Mouse (Mus musculus): ENCODE measurements around the gene Hexim2. TPM values are rescaled to one million over a fixed set of nuclear protein-coding genes. Genes with fewer than 3 reads are reported as not detected.

Hexim2 gene
- polyA plus RNA-seq, 1 experiment from 2014 or later = 8.4 TPM

- Histone ChIP-seq H3K4me2 (peak overlapping the region; percentile 73), H3K4me1 (replicated peaks) (peaks cover 36% of the 10 kb centered on the region), H3K9ac (peak overlapping the region; percentile 99), H3K9me3 (replicated peaks) (no peaks in the 10 kb centered on the region), H3K4me3 (peak overlapping the region; percentile 82), H3K27ac (ENCODE audit: poor library complexity, severe bottlenecking) (peak overlapping the region; percentile 99), H3K27me3 (replicated peaks) (no peaks in the 10 kb centered on the region), H3K36me3 (0 out of 2 replicates have a peak, but pooled peaks cover 3% of the 10 kb centered on the region)
- peak; percentile 93 for ATAC-seq (ENCODE audit: insufficient number of reproducible peaks, low FRiP score)
- under 1% methylated on average over 57 of the region's 58 CpGs for WGBS
Observed at GRCm38 (mm10) chr11:103132576-103133455, 587 bp downstream of the Hexim2 start.

GRCm38 (mm10) chr11:103133456-103134185 lies 1.4 kb downstream of the Hexim2 start:
- no peaks in the 10 kb centered on the region for H3K27me3 ChIP-seq (replicated peaks)
- peak overlapping the region; percentile 62 for H3K9ac ChIP-seq
- H3K27ac ChIP-seq (ENCODE audit: poor library complexity, severe bottlenecking) = peak overlapping the region; percentile 85
- 49% methylated on average over 6 of the region's 6 CpGs for WGBS
- no peaks in the 10 kb centered on the region for H3K9me3 ChIP-seq (replicated peaks)
- H3K36me3 ChIP-seq = peaks cover 6% of the 10 kb centered on the region
- H3K4me1 ChIP-seq (replicated peaks) = peaks cover 36% of the 10 kb centered on the region
- no peak for ATAC-seq (ENCODE audit: insufficient number of reproducible peaks, low FRiP score)
- H3K4me2 ChIP-seq = peak overlapping the region; percentile 64
- H3K4me3 ChIP-seq = peak overlapping the region; percentile 33

- Histone ChIP-seq H3K4me2 (peak overlapping the region; percentile 32; the same call in 1 of the 2 replicates), H3K4me1 (replicated peaks) (peaks cover 36% of the 10 kb centered on the region), H3K27me3 (replicated peaks) (no peaks in the 10 kb centered on the region), H3K36me3 (peaks cover 12% of the 10 kb centered on the region), H3K9me3 (replicated peaks) (no peaks in the 10 kb centered on the region), H3K9ac (0 out of 2 replicates have a peak overlapping the region, but pooled peaks have one; percentile 24), H3K27ac (ENCODE audit: poor library complexity, severe bottlenecking) (peak overlapping the region; percentile 85; the same call in 1 of the 2 replicates), H3K4me3 (no peak overlapping the region)
- 76% methylated on average over 3 of the region's 3 CpGs for WGBS
- ATAC-seq (ENCODE audit: insufficient number of reproducible peaks, low FRiP score) = no peak
Observed at GRCm38 (mm10) chr11:103134221-103134620, 2.0 kb downstream of the Hexim2 start.

- ATAC-seq (ENCODE audit: insufficient number of reproducible peaks, low FRiP score) = no peak
- peaks cover 35% of the 10 kb centered on the region for H3K4me1 ChIP-seq (replicated peaks)
- H3K9me3 ChIP-seq (replicated peaks) = no peaks in the 10 kb centered on the region
- no peak overlapping the region for H3K4me2 ChIP-seq
- H3K4me3 ChIP-seq = no peak overlapping the region
- no peak overlapping the region for H3K27ac ChIP-seq (ENCODE audit: poor library complexity, severe bottlenecking)
- H3K27me3 ChIP-seq (replicated peaks) = no peaks in the 10 kb centered on the region
- H3K36me3 ChIP-seq = peaks cover 14% of the 10 kb centered on the region
- WGBS = 65% methylated on average over 8 of the region's 8 CpGs
- H3K9ac ChIP-seq = 0 out of 2 replicates have a peak overlapping the region, but pooled peaks have one; percentile 7
Observed at GRCm38 (mm10) chr11:103136039-103136577, 3.9 kb downstream of the Hexim2 start.

- peaks cover 44% of the 10 kb centered on the region for H3K4me1 ChIP-seq (replicated peaks)
- no peaks in the 10 kb centered on the region for H3K9me3 ChIP-seq (replicated peaks)
- no peak overlapping the region for H3K4me2 ChIP-seq
- WGBS = 80% methylated on average over 14 of the region's 14 CpGs
- H3K36me3 ChIP-seq = peaks cover 14% of the 10 kb centered on the region
- no peak for ATAC-seq (ENCODE audit: insufficient number of reproducible peaks, low FRiP score)
- H3K27me3 ChIP-seq (replicated peaks) = no peaks in the 10 kb centered on the region
- H3K9ac ChIP-seq = no peak overlapping the region
- H3K4me3 ChIP-seq = no peak overlapping the region
- H3K27ac ChIP-seq (ENCODE audit: poor library complexity, severe bottlenecking) = peak overlapping the region; percentile 76
Observed at GRCm38 (mm10) chr11:103139951-103140762, 7.9 kb downstream of the Hexim2 start.

GRCm38 (mm10) chr11:103140763-103141100 lies 8.5 kb downstream of the Hexim2 start:
- H3K36me3 ChIP-seq = peaks cover 14% of the 10 kb centered on the region
- no peaks in the 10 kb centered on the region for H3K27me3 ChIP-seq (replicated peaks)
- H3K4me1 ChIP-seq (replicated peaks) = peaks cover 46% of the 10 kb centered on the region
- H3K27ac ChIP-seq (ENCODE audit: poor library complexity, severe bottlenecking) = peak overlapping the region; percentile 76
- 47% methylated on average over 6 of the region's 6 CpGs for WGBS
- no peaks in the 10 kb centered on the region for H3K9me3 ChIP-seq (replicated peaks)
- H3K4me2 ChIP-seq = no peak overlapping the region
- H3K4me3 ChIP-seq = no peak overlapping the region
- H3K9ac ChIP-seq = no peak overlapping the region
- ATAC-seq (ENCODE audit: insufficient number of reproducible peaks, low FRiP score) = no peak

GRCm38 (mm10) chr11:103141101-103141943 lies 9.1 kb downstream of the Hexim2 start:
- Histone ChIP-seq H3K4me1 (replicated peaks) (peaks cover 46% of the 10 kb centered on the region), H3K4me2 (0 out of 2 replicates have a peak overlapping the region, but pooled peaks have one; percentile 45), H3K9ac (no peak overlapping the region), H3K4me3 (no peak overlapping the region), H3K9me3 (replicated peaks) (no peaks in the 10 kb centered on the region), H3K27ac (ENCODE audit: poor library complexity, severe bottlenecking) (peak overlapping the region; percentile 76), H3K27me3 (replicated peaks) (no peaks in the 10 kb centered on the region), H3K36me3 (peaks cover 14% of the 10 kb centered on the region)
- WGBS = 23% methylated on average over 11 of the region's 11 CpGs
- ATAC-seq (ENCODE audit: insufficient number of reproducible peaks, low FRiP score) = no peak; the same call in 1 of the 2 replicates

- Histone ChIP-seq H3K4me2 (0 out of 2 replicates have a peak overlapping the region, but pooled peaks have one; percentile 45), H3K36me3 (peaks cover 14% of the 10 kb centered on the region), H3K27me3 (replicated peaks) (no peaks in the 10 kb centered on the region), H3K9me3 (replicated peaks) (no peaks in the 10 kb centered on the region), H3K27ac (ENCODE audit: poor library complexity, severe bottlenecking) (peak overlapping the region; percentile 76), H3K9ac (no peak overlapping the region), H3K4me3 (no peak overlapping the region), H3K4me1 (replicated peaks) (peaks cover 46% of the 10 kb centered on the region)
- WGBS = 41% methylated on average over 1 of the region's 1 CpGs
- 0 out of 2 replicates have a peak, but pooled peaks have one; percentile 19 for ATAC-seq (ENCODE audit: insufficient number of reproducible peaks, low FRiP score)
Observed at GRCm38 (mm10) chr11:103141944-103142255, 9.7 kb downstream of the Hexim2 start.

GRCm38 (mm10) chr11:103142441-103143182 lies 10.4 kb downstream of the Hexim2 start:
- peak; percentile 47; the same call in 1 of the 2 replicates for ATAC-seq (ENCODE audit: insufficient number of reproducible peaks, low FRiP score)
- Histone ChIP-seq H3K36me3 (peaks cover 14% of the 10 kb centered on the region), H3K4me2 (peak overlapping the region; percentile 45), H3K27me3 (replicated peaks) (no peaks in the 10 kb centered on the region), H3K27ac (ENCODE audit: poor library complexity, severe bottlenecking) (peak overlapping the region; percentile 76), H3K4me3 (peak overlapping the region; percentile 19), H3K9me3 (replicated peaks) (no peaks in the 10 kb centered on the region), H3K9ac (peak overlapping the region; percentile 59; the same call in 1 of the 2 replicates), H3K4me1 (replicated peaks) (peaks cover 46% of the 10 kb centered on the region)
- WGBS = 30% methylated on average over 8 of the region's 8 CpGs
